ENCODE assay signal across 11 mouse cellular contexts in the genomic region with DNA sequence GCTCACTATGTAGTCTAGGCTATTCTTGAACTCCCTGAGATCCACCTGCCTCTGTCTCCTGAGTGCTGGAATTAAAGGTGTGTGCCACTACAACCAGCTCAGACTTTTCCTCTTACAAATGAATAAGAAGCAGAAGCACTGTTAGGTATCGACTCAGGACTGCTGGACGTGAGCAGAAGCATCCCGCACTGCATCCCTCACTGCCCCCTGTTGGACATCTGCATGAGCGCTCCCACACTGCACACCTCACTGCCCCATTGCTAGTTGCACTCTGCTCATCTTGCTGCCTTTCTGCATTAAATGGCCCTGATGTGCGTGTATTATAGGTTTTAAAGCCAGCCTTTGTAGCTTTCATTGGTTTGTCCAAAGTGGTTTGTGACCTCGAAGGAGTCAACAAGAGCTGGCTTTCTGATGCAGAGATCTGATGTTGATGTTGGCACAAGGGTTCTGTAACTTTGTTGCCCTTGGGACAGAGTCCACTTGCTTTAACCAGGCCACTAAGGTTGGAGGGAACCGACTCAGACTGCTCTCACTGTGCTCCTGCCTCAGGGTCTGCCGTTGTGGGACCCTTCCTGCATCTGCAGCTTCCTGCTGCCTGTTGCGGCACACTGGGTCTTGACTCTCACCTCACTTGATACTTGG. TPM values are rescaled to one million over a fixed set of nuclear protein-coding genes. Genes with fewer than 3 reads are reported as not detected.
DNase-seq lines count a peak whose midpoint lies in the region; ATAC-seq and TF ChIP-seq lines count a peak whose summit lies in the region.
"Had no signal": no experiment of that assay in that cellular context is flagged by ENCODE, and none has a peak within 500 bp of the region (broad histone marks: within the 10 kb centered on the region; RNA-seq: fewer than 3 reads in every experiment).

No protein-coding gene starts in this region.

- no peak for TF ChIP-seq CTCF in thymus, adult 2 months (IDR thresholded peaks at IDR 0.05; ENCODE audit: borderline replicate concordance, control insufficient read depth, extremely low read depth, insufficient read depth, low read length, poor library complexity)
- TF ChIP-seq CTCF in cortical plate, adult 2 months (IDR thresholded peaks at IDR 0.05; ENCODE audit: extremely low read depth, insufficient read depth, low read length) = peak; percentile 30; the same call in 1 of the 2 replicates
- TF ChIP-seq CTCF in small intestine, adult 2 months (IDR thresholded peaks at IDR 0.05; ENCODE audit: extremely low read depth, insufficient read length, insufficient replicate concordance, low read depth, low read length) = peak; percentile 44; the same call in 1 of the 2 replicates

- no peak overlapping the region for H3K27ac ChIP-seq in heart, embryonic 11.5 days (ENCODE audit: low read depth, low read length)
- no peak overlapping the region for H3K27ac ChIP-seq in thymus, adult 2 months (ENCODE audit: control insufficient read depth, insufficient read depth, low read length)
- no peak overlapping the region for H3K27ac ChIP-seq in cortical plate, adult 2 months (ENCODE audit: insufficient read depth, low read length)
- H3K27ac ChIP-seq in small intestine, adult 2 months (ENCODE audit: insufficient read depth, low read depth, low read length) = no peak overlapping the region
- H3K27ac ChIP-seq: embryonic facial prominence, embryonic 12.5 days had no signal

- 69% methylated on average over 9 of the region's 9 CpGs for WGBS in heart, embryonic 11.5 days (ENCODE audit: insufficient replicate concordance)
- WGBS in thymus, adult 2 months = 72% methylated on average over 9 of the region's 9 CpGs
- WGBS in small intestine, adult 2 months = 64% methylated on average over 9 of the region's 9 CpGs

- peaks cover 8% of the 10 kb centered on the region for H3K4me1 ChIP-seq in heart, embryonic 11.5 days (ENCODE audit: control insufficient read depth, insufficient read depth, low read length)
- H3K4me1 ChIP-seq in thymus, adult 2 months (replicated peaks; ENCODE audit: control insufficient read depth, insufficient read depth, low read length) = peaks cover 8% of the 10 kb centered on the region
- peaks cover 5% of the 10 kb centered on the region; the same call in 1 of the 2 replicates for H3K4me1 ChIP-seq in cortical plate, adult 2 months (ENCODE audit: control insufficient read depth, insufficient read depth, low read length)
- H3K4me1 ChIP-seq in small intestine, adult 2 months (ENCODE audit: control insufficient read depth, insufficient read depth, insufficient read length, low read length) = no peaks in the 10 kb centered on the region

- peak; percentile 35 to 43 for DNase-seq in heart, postnatal 14 days
- DNase-seq in thymus, postnatal 14 days = peak; percentile 32
- DNase-seq in thymus, adult 2 months = no peak
- no peak for DNase-seq in layer of hippocampus, adult 9-11 months
- DNase-seq in left cerebral cortex, postnatal 36 days (ENCODE audit: low spot score in 2 of 2) = no peak
- DNase-seq: heart, adult 18-20 months; spleen, adult 18-20 months had no signal

- no peak overlapping the region for H3K9ac ChIP-seq in heart, embryonic 11.5 days (ENCODE audit: low read depth, low read length)
- H3K9ac ChIP-seq: embryonic facial prominence, embryonic 12.5 days had no signal

- H3K9me3 ChIP-seq in heart, embryonic 11.5 days (replicated peaks; ENCODE audit: control insufficient read depth, low read length) = no peaks in the 10 kb centered on the region
- H3K9me3 ChIP-seq: embryonic facial prominence, embryonic 12.5 days had no signal

- intact Hi-C loops in heart, postnatal 14 days (cut with DNase I) = no loop called here
- intact Hi-C loops in left cerebral cortex, postnatal 36 days (cut with DNase I) = no loop called here

- no peak overlapping the region for H3K4me3 ChIP-seq in heart, embryonic 11.5 days (ENCODE audit: low read depth, low read length)
- no peak overlapping the region for H3K4me3 ChIP-seq in thymus, adult 2 months (ENCODE audit: control insufficient read depth, insufficient read depth, low read length)
- no peak overlapping the region for H3K4me3 ChIP-seq in cortical plate, adult 2 months (ENCODE audit: insufficient read depth, low read length)
- H3K4me3 ChIP-seq in small intestine, adult 2 months (ENCODE audit: low read depth, low read length) = no peak overlapping the region
- H3K4me3 ChIP-seq: embryonic facial prominence, embryonic 12.5 days had no signal

- no peaks in the 10 kb centered on the region for H3K27me3 ChIP-seq in heart, embryonic 11.5 days (ENCODE audit: control insufficient read depth, insufficient read depth, low read length)
- no peaks in the 10 kb centered on the region for H3K27me3 ChIP-seq in thymus, adult 2 months (ENCODE audit: control insufficient read depth, insufficient read depth, low read length)
- H3K27me3 ChIP-seq in small intestine, adult 2 months (ENCODE audit: control insufficient read depth, insufficient read depth, low read length) = no peaks in the 10 kb centered on the region
- H3K27me3 ChIP-seq: embryonic facial prominence, embryonic 12.5 days had no signal

- no peak overlapping the region for H3K4me2 ChIP-seq in heart, embryonic 11.5 days

- H3K36me3 ChIP-seq in heart, embryonic 11.5 days (ENCODE audit: control insufficient read depth, insufficient read depth, low read length) = peaks cover 7% of the 10 kb centered on the region
- H3K36me3 ChIP-seq in thymus, adult 2 months (ENCODE audit: control insufficient read depth, insufficient read depth, low read length) = peaks cover 37% of the 10 kb centered on the region
- H3K36me3 ChIP-seq in small intestine, adult 2 months (ENCODE audit: control insufficient read depth, insufficient read depth, low read length) = peaks cover 37% of the 10 kb centered on the region

- TF ChIP-seq POLR2A in thymus, adult 2 months (IDR thresholded peaks at IDR 0.05; ENCODE audit: control insufficient read depth, extremely low read depth, insufficient read depth, low read length, poor library complexity) = no peak
- no peak for TF ChIP-seq POLR2A in cortical plate, adult 2 months (IDR thresholded peaks at IDR 0.05; ENCODE audit: extremely low read depth, insufficient read depth, low read length)
- TF ChIP-seq POLR2A in small intestine, adult 2 months (IDR thresholded peaks at IDR 0.05; ENCODE audit: low read depth, low read length) = no peak

- ATAC-seq in heart, embryonic 11.5 days (replicated peaks; ENCODE audit: insufficient number of reproducible peaks, low FRiP score, low TSS enrichment) = no peak

RNA-seq across cellular contexts. Expression of gene Atg101, which starts 2.2 kb away (rescaled TPM):
- total RNA-seq in heart, postnatal 14 days (2021) = 10 to 100 TPM; 24.7 to 25.5 TPM
- 49.4 and 50.1 TPM in 2 replicates for polyA plus RNA-seq in heart, embryonic 11.5 days (2014; fragmentation: Nextera tagmentation; extraction: Ambion mirVana)
- polyA plus RNA-seq in thymus, adult 2 months (2012; rRNA removed) = 68.5 and 75.2 TPM in 2 replicates
- 55.3 and 56.0 TPM in 2 replicates for polyA plus RNA-seq in cortical plate, adult 2 months (2012; rRNA removed)
- polyA plus RNA-seq in small intestine, adult 2 months (2012; rRNA removed) = 13.7 and 38.4 TPM in 2 replicates
- total RNA-seq in left cerebral cortex, postnatal 36 days (2021) = 10 to 100 TPM; 43.5 to 45.5 TPM

RNA-seq across cellular contexts. Expression of gene 6030408B16Rik, which starts 6.8 kb away (rescaled TPM):
- total RNA-seq in heart, postnatal 14 days (2021) = 1 to 10 TPM; 1.7 to 1.8 TPM
- polyA plus RNA-seq in heart, embryonic 11.5 days (2014; fragmentation: Nextera tagmentation; extraction: Ambion mirVana) = 1.3 and 2.2 TPM in 2 replicates
- 0.55 and 0.88 TPM in 2 replicates for polyA plus RNA-seq in thymus, adult 2 months (2012; rRNA removed)
- 0.13 and 0.23 TPM in 2 replicates for polyA plus RNA-seq in cortical plate, adult 2 months (2012; rRNA removed)
- polyA plus RNA-seq in small intestine, adult 2 months (2012; rRNA removed) = 0.14 and 0.24 TPM in 2 replicates
- total RNA-seq in left cerebral cortex, postnatal 36 days (2021) = under 1 TPM; 0.27 to 0.37 TPM

RNA-seq across cellular contexts. Expression of gene Nr4a1, which starts 32.2 kb away (rescaled TPM):
- total RNA-seq in heart, postnatal 14 days (2021) = 10 to 100 TPM; 14.0 to 63.1 TPM
- polyA plus RNA-seq in heart, embryonic 11.5 days (2014; fragmentation: Nextera tagmentation; extraction: Ambion mirVana) = 7.5 and 8.1 TPM in 2 replicates
- polyA plus RNA-seq in thymus, adult 2 months (2012; rRNA removed) = 164 TPM in 2 replicates
- 76.6 and 103 TPM in 2 replicates for polyA plus RNA-seq in cortical plate, adult 2 months (2012; rRNA removed)
- 6.5 and 9.7 TPM in 2 replicates for polyA plus RNA-seq in small intestine, adult 2 months (2012; rRNA removed)
- total RNA-seq in left cerebral cortex, postnatal 36 days (2021) = 100 to 1,000 TPM in 1 of 2 experiments, 10 to 100 TPM in 1; 60.5 to 156 TPM

Comparison
In these comparisons a context has a peak if more than half of its experiments do, and no peak if none do; other contexts are left out.
1. DNase-seq: peak in heart, postnatal 14 days (2 of 2) and thymus, postnatal 14 days (single experiment); none in thymus, adult 2 months (single experiment), layer of hippocampus, adult 9-11 months (single experiment) and left cerebral cortex, postnatal 36 days (0 of 2).